Mouse (Mus musculus) intestine, embryonic 14.5 days (tissue): ENCODE data around the gene Saxo1. TPM values are rescaled to one million over a fixed set of nuclear protein-coding genes. Genes with fewer than 3 reads are reported as not detected.

Experiments
- ATAC-seq: fragments of 200-750 bp; cut with Nextera tagmentation; replicated peaks from 2 replicates; pipeline ENCODE4 v1.8.0; 2017; ENCODE audit warnings: low read depth, moderate number of reproducible peaks, moderate TSS enrichment, moderate library complexity; ENCODE audit not compliant: low FRiP score, low TSS enrichment
- DNase-seq: peaks from one replicate; pipeline ENCODE4 v3.0.0-alpha.2; 2018; ENCODE audit warnings: low spot score
- H3K27ac ChIP-seq: fragments of 300-500 bp; sonication (generic); 2 replicates; pipeline ENCODE4 v1.5.1; 2014; ENCODE audit warnings: low read depth, mild to moderate bottlenecking, control low read depth
- H3K27me3 ChIP-seq: fragments of 300-500 bp; sonication (generic); replicated peaks from 2 replicates; pipeline ENCODE4 v1.6.1; 2014; ENCODE audit warnings: low read length, control low read depth; ENCODE audit not compliant: control insufficient read depth, insufficient read depth
- H3K36me3 ChIP-seq: fragments of 300-500 bp; sonication (generic); 2 replicates; pipeline ENCODE4 v1.6.1; 2014; ENCODE audit warnings: low read length, control low read depth; ENCODE audit not compliant: control insufficient read depth, insufficient read depth
- H3K4me1 ChIP-seq: fragments of 300-500 bp; sonication (generic); replicated peaks from 2 replicates; pipeline ENCODE4 v1.6.1; 2014; ENCODE audit warnings: low read length, control low read depth, mixed read lengths; ENCODE audit not compliant: control insufficient read depth, insufficient read depth
- H3K4me2 ChIP-seq: fragments of 300-500 bp; sonication (generic); 2 replicates; pipeline ENCODE4 v1.6.1; 2014; ENCODE audit warnings: low read length
- H3K4me3 ChIP-seq: fragments of 300-500 bp; sonication (generic); 2 replicates; pipeline ENCODE4 v1.5.1; 2014; ENCODE audit warnings: low read depth, low read length, control low read depth, mixed read lengths
- H3K9ac ChIP-seq: fragments of 300-500 bp; sonication (generic); 2 replicates; pipeline ENCODE4 v1.6.1; 2014; ENCODE audit warnings: mild to moderate bottlenecking, low read length
- H3K9me3 ChIP-seq: fragments of 300-500 bp; sonication (generic); 2 replicates; pipeline ENCODE4 v1.6.1; 2016; ENCODE audit warnings: low read length, control low read depth; ENCODE audit not compliant: control insufficient read depth
- whole genome bisulfite sequencing: fragments of 180-500 bp; shearing (Covaris S2); extraction: QIAGEN DNeasy Blood & Tissue Kit; methylation state at CpG from one replicate; pipeline ENCODE4 v1.1.7; 2014; 5-methylcytosine and 5-hydroxymethylcytosine counted together
- polyA plus RNA-seq: library from polyadenylated mRNA; unstranded; fragments of >200 nt; fragmentation: Nextera tagmentation; extraction: Ambion mirVana; gene quantifications from 2 replicates; pipeline ENCODE4 v1.2.1, GENCODE M21; 2014

Gene Saxo1
- polyA plus RNA-seq, 1 experiment from 2014 or later: not detected

GRCm38 (mm10) chr4:86426549-86426948, 131.6 kb downstream of the Saxo1 start:
- no peak overlapping the region for H3K4me3 ChIP-seq
- H3K4me2 ChIP-seq: no peak overlapping the region
- ATAC-seq: no peak
- H3K27me3 ChIP-seq: no peaks in the 10 kb centered on the region
- no peak overlapping the region for H3K27ac ChIP-seq
- H3K9me3 ChIP-seq: no peaks in the 10 kb centered on the region
- no peaks in the 10 kb centered on the region for H3K36me3 ChIP-seq
- 93% methylated on average over 11 of the region's 11 CpGs for WGBS
- no peak overlapping the region for H3K9ac ChIP-seq
- DNase-seq: no peak
- H3K4me1 ChIP-seq: peaks cover 8% of the 10 kb centered on the region; the same call in 1 of the 2 replicates

GRCm38 (mm10) chr4:86425581-86425980, 132.5 kb downstream of the Saxo1 start:
- WGBS: 61% methylated on average over 7 of the region's 7 CpGs
- DNase-seq: no peak
- Histone ChIP-seq H3K9me3 (no peaks in the 10 kb centered on the region), H3K9ac (no peak overlapping the region), H3K4me3 (no peak overlapping the region), H3K27ac (no peak overlapping the region), H3K4me1 (peaks cover 8% of the 10 kb centered on the region; the same call in 1 of the 2 replicates), H3K4me2 (no peak overlapping the region), H3K36me3 (no peaks in the 10 kb centered on the region), H3K27me3 (no peaks in the 10 kb centered on the region)
- 0 out of 2 replicates have a peak, but pooled peaks have one; percentile 43 for ATAC-seq

GRCm38 (mm10) chr4:86422586-86422985, 135.5 kb downstream of the Saxo1 start:
- Histone ChIP-seq H3K4me3 (no peak overlapping the region), H3K4me1 (peaks cover 8% of the 10 kb centered on the region; the same call in 1 of the 2 replicates), H3K4me2 (no peak overlapping the region), H3K9ac (no peak overlapping the region), H3K36me3 (no peaks in the 10 kb centered on the region), H3K9me3 (no peaks in the 10 kb centered on the region), H3K27me3 (no peaks in the 10 kb centered on the region), H3K27ac (no peak overlapping the region)
- no peak for ATAC-seq
- DNase-seq: no peak
- 52% methylated on average over 6 of the region's 6 CpGs for WGBS

GRCm38 (mm10) chr4:86416401-86417025, 141.6 kb downstream of the Saxo1 start:
- H3K4me2 ChIP-seq: no peak overlapping the region
- H3K9me3 ChIP-seq: no peaks in the 10 kb centered on the region
- no peak overlapping the region; the same call in 1 of the 2 replicates for H3K27ac ChIP-seq
- H3K9ac ChIP-seq: no peak overlapping the region
- 36% methylated on average over 15 of the region's 15 CpGs for WGBS
- no peak for DNase-seq
- ATAC-seq: no peak
- peaks cover 8% of the 10 kb centered on the region; the same call in 1 of the 2 replicates for H3K4me1 ChIP-seq
- no peak overlapping the region for H3K4me3 ChIP-seq
- H3K36me3 ChIP-seq: no peaks in the 10 kb centered on the region
- H3K27me3 ChIP-seq: no peaks in the 10 kb centered on the region

GRCm38 (mm10) chr4:86413388-86413787, 144.7 kb downstream of the Saxo1 start:
- no peak overlapping the region for H3K4me3 ChIP-seq
- no peak overlapping the region for H3K4me2 ChIP-seq
- H3K9ac ChIP-seq: no peak overlapping the region
- H3K36me3 ChIP-seq: no peaks in the 10 kb centered on the region
- 50% methylated on average over 3 of the region's 3 CpGs for WGBS
- no peaks in the 10 kb centered on the region for H3K9me3 ChIP-seq
- ATAC-seq (no peak), DNase-seq (no peak)
- no peaks in the 10 kb centered on the region for H3K27me3 ChIP-seq
- H3K4me1 ChIP-seq: peaks cover 8% of the 10 kb centered on the region; the same call in 1 of the 2 replicates
- H3K27ac ChIP-seq: no peak overlapping the region

GRCm38 (mm10) chr4:86410946-86411345, 147.2 kb downstream of the Saxo1 start:
- peaks cover 14% of the 10 kb centered on the region for H3K4me1 ChIP-seq
- H3K4me3 ChIP-seq: no peak overlapping the region
- no peaks in the 10 kb centered on the region for H3K27me3 ChIP-seq
- no peak overlapping the region for H3K4me2 ChIP-seq
- no peak overlapping the region for H3K27ac ChIP-seq
- H3K9ac ChIP-seq: no peak overlapping the region
- H3K36me3 ChIP-seq: no peaks in the 10 kb centered on the region
- H3K9me3 ChIP-seq: no peaks in the 10 kb centered on the region
- no peak for DNase-seq
- no peak for ATAC-seq
- 90% methylated on average over 3 of the region's 3 CpGs for WGBS

GRCm38 (mm10) chr4:86408421-86408820, 149.7 kb downstream of the Saxo1 start:
- Histone ChIP-seq H3K9ac (no peak overlapping the region), H3K36me3 (no peaks in the 10 kb centered on the region), H3K4me3 (no peak overlapping the region), H3K9me3 (no peaks in the 10 kb centered on the region), H3K27me3 (no peaks in the 10 kb centered on the region), H3K27ac (0 out of 2 replicates have a peak overlapping the region, but pooled peaks have one; percentile 14), H3K4me2 (no peak overlapping the region), H3K4me1 (peaks cover 14% of the 10 kb centered on the region)
- DNase-seq (no peak), ATAC-seq (no peak)
- 55% methylated on average over 9 of the region's 9 CpGs for WGBS

GRCm38 (mm10) chr4:86407200-86407527, 151.0 kb downstream of the Saxo1 start:
- WGBS: 57% methylated on average over 3 of the region's 3 CpGs
- no peaks in the 10 kb centered on the region for H3K36me3 ChIP-seq
- peaks cover 14% of the 10 kb centered on the region for H3K4me1 ChIP-seq
- H3K27ac ChIP-seq: 0 out of 2 replicates have a peak overlapping the region, but pooled peaks have one; percentile 22
- no peaks in the 10 kb centered on the region for H3K27me3 ChIP-seq
- no peak overlapping the region for H3K4me3 ChIP-seq
- no peaks in the 10 kb centered on the region for H3K9me3 ChIP-seq
- H3K4me2 ChIP-seq: no peak overlapping the region
- H3K9ac ChIP-seq: no peak overlapping the region
- ATAC-seq (0 out of 2 replicates have a peak, but pooled peaks have one; percentile 40), DNase-seq (no peak)
